Comparison of ENCODE assay signal across 9 mouse cellular contexts in the genomic region with DNA sequence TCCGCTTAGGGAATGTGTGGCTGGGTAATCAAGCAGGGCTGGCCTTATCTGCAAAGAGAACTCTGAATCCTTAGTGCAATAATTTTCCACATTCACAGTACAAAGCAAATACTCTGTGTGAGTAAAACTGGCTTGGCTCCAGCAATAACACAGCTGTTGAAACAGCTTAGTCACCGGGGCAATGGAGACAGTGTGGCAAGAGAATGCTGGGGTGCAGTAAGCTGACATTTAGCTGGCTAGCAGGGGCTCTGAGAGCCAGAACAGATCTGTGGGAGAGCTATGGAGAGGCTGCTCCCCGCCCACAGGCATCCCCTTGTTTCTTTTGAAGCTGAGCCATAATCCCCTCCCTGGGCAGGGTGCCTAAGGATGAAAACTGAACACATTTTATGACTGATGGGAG. TPM values are rescaled to one million over a fixed set of nuclear protein-coding genes. Genes with fewer than 3 reads are reported as not detected.
A peak's percentile ranks its signal among the peaks of the same experiment; 100 is the strongest.
DNase-seq lines count a peak whose midpoint lies in the region; ATAC-seq lines count a peak whose summit lies in the region.
"Had no signal": no experiment of that assay in that cellular context is flagged by ENCODE, and none has a peak within 500 bp of the region (broad histone marks: within the 10 kb centered on the region; RNA-seq: fewer than 3 reads in every experiment).

No protein-coding gene starts in this region.

- no peaks in the 10 kb centered on the region for H3K36me3 ChIP-seq in liver, embryonic 12.5 days
- H3K36me3 ChIP-seq in neural tube, embryonic 15.5 days: no peaks in the 10 kb centered on the region

- no peak overlapping the region for H3K4me2 ChIP-seq in liver, embryonic 12.5 days
- H3K4me2 ChIP-seq in neural tube, embryonic 15.5 days: 0 out of 2 replicates have a peak overlapping the region, but pooled peaks have one; percentile 13

- H3K27ac ChIP-seq in liver, embryonic 12.5 days: no peak overlapping the region
- H3K27ac ChIP-seq in neural tube, embryonic 15.5 days (replicated peaks): peak overlapping the region; percentile 41; the same call in 1 of the 2 replicates
- H3K27ac ChIP-seq: liver, embryonic 14.5 days had no signal

- no peaks in the 10 kb centered on the region for H3K4me1 ChIP-seq in liver, embryonic 12.5 days
- peaks cover 14% of the 10 kb centered on the region for H3K4me1 ChIP-seq in neural tube, embryonic 15.5 days

- DNase-seq in liver: peak; percentile 28
- DNase-seq in heart, postnatal 14 days: peak; percentile 68 to 85
- DNase-seq in kidney, postnatal 4 days: peak; percentile 75 to 80
- DNase-seq in lung, adult 18-20 months: peak; percentile 80 to 88
- DNase-seq in yolk sac, embryonic 10.5 days (ENCODE audit: low spot score): peak; percentile 4

- WGBS in liver, embryonic 12.5 days (ENCODE audit: insufficient replicate concordance): 46% methylated on average over 3 of the region's 3 CpGs
- 5% methylated on average over 3 of the region's 3 CpGs for WGBS in neural tube, embryonic 15.5 days

- no peak overlapping the region for H3K9ac ChIP-seq in liver, embryonic 12.5 days
- no peak overlapping the region for H3K9ac ChIP-seq in neural tube, embryonic 15.5 days (replicated peaks)
- H3K9ac ChIP-seq: liver, embryonic 14.5 days had no signal

- no peak for ATAC-seq in liver, embryonic 12.5 days
- peak; percentile 94 for ATAC-seq in frontal cortex, adult (ENCODE audit: low TSS enrichment)
- ATAC-seq in neural tube, embryonic 15.5 days (ENCODE audit: low FRiP score): peak; percentile 88

- no peaks in the 10 kb centered on the region for H3K27me3 ChIP-seq in liver, embryonic 12.5 days (replicated peaks)
- no peaks in the 10 kb centered on the region for H3K27me3 ChIP-seq in neural tube, embryonic 15.5 days (replicated peaks)

- intact Hi-C loops in heart, postnatal 14 days (cut with DNase I): loop anchor here (5.0 kb wide), 1 partner anchor 43 kb away; no protein-coding TSS in a partner anchor

- no peak overlapping the region for H3K4me3 ChIP-seq in liver, embryonic 12.5 days
- H3K4me3 ChIP-seq in neural tube, embryonic 15.5 days (replicated peaks): no peak overlapping the region

- no peaks in the 10 kb centered on the region for H3K9me3 ChIP-seq in liver, embryonic 12.5 days (replicated peaks)
- no peaks in the 10 kb centered on the region for H3K9me3 ChIP-seq in neural tube, embryonic 15.5 days (replicated peaks)

RNA-seq across cellular contexts. Expression of gene Wls, which starts 45.8 kb away (rescaled TPM):
- polyA plus RNA-seq in liver, embryonic 12.5 days (2016; fragmentation: Nextera tagmentation; extraction: Ambion mirVana): 14.3 and 14.4 TPM in 2 replicates
- total RNA-seq in heart, postnatal 14 days (2021): 10 to 100 TPM; 54.6 to 55.9 TPM
- 62.8 and 79.7 TPM in 2 replicates for polyA plus RNA-seq in neural tube, embryonic 15.5 days (2015; fragmentation: Nextera tagmentation; extraction: Ambion mirVana)

Comparison
In these comparisons a context has a peak if more than half of its experiments do, and no peak if none do; other contexts are left out.
1. DNase-seq: peak in every context shown above with its lines; median percentile 84 in lung, adult 18-20 months; 78 in kidney, postnatal 4 days; 76 in heart, postnatal 14 days; 28 in liver; 4 in yolk sac, embryonic 10.5 days.